Mouse (Mus musculus) liver, embryonic 11.5 days (tissue): ENCODE data around the gene Bptf. TPM values are rescaled to one million over a fixed set of nuclear protein-coding genes. Genes with fewer than 3 reads are reported as not detected.
A peak's percentile ranks its signal among the peaks of the same experiment; 100 is the strongest.
"Not testable (repeated sequence)": the region's sequence is repeated elsewhere in the genome, so short reads cannot be mapped to it uniquely, and the experiment has no call there.

Experiments
- ATAC-seq: fragments of 200-750 bp; cut with Nextera tagmentation; replicated peaks from 2 replicates; pipeline ENCODE4 v1.8.0; 2017; ENCODE audit warnings: moderate number of reproducible peaks, mild to moderate bottlenecking, moderate TSS enrichment, moderate library complexity; ENCODE audit not compliant: low FRiP score
- DNase-seq: peaks from one replicate; pipeline ENCODE4 v3.0.0-alpha.2; 2017; ENCODE audit warnings: low spot score
- H3K27ac ChIP-seq: fragments of 300-500 bp; sonication (generic); 2 replicates; pipeline ENCODE4 v1.5.1; 2014; ENCODE audit warnings: mild to moderate bottlenecking, low read depth, low read length, control low read depth
- H3K27me3 ChIP-seq: fragments of 300-500 bp; sonication (generic); replicated peaks from 2 replicates; pipeline ENCODE4 v1.6.1; 2014; ENCODE audit warnings: low read length, mixed read lengths; ENCODE audit not compliant: control insufficient read depth, insufficient read depth
- H3K36me3 ChIP-seq: fragments of 300-500 bp; sonication (generic); 2 replicates; pipeline ENCODE4 v1.6.1; 2014; ENCODE audit warnings: mild to moderate bottlenecking, low read length, moderate library complexity, mixed read lengths; ENCODE audit not compliant: control insufficient read depth, insufficient read depth
- H3K4me1 ChIP-seq: fragments of 300-500 bp; sonication (generic); replicated peaks from 2 replicates; pipeline ENCODE4 v1.6.1; 2014; ENCODE audit warnings: low read length, mixed read lengths; ENCODE audit not compliant: control insufficient read depth, insufficient read depth
- H3K4me2 ChIP-seq: fragments of 300-500 bp; sonication (generic); 2 replicates; pipeline ENCODE4 v1.6.1; 2014; ENCODE audit warnings: mild to moderate bottlenecking, control low read depth, moderate library complexity
- H3K4me3 ChIP-seq: fragments of 300-500 bp; sonication (generic); 2 replicates; pipeline ENCODE4 v1.5.1; 2014; ENCODE audit warnings: low read depth, low read length, control low read depth
- H3K9ac ChIP-seq: fragments of 300-500 bp; sonication (generic); 2 replicates; pipeline ENCODE4 v1.6.1; 2014; ENCODE audit warnings: low read depth, low read length, control low read depth
- H3K9me3 ChIP-seq: fragments of 300-500 bp; sonication (generic); 2 replicates; pipeline ENCODE4 v1.6.1; 2016; ENCODE audit warnings: low read length, inconsistent platforms, mixed read lengths; ENCODE audit not compliant: control insufficient read depth
- WGBS: fragments of 180-500 bp; shearing (Covaris S2); extraction: QIAGEN DNeasy Blood & Tissue Kit; methylation state at CpG from one replicate; pipeline ENCODE4 v1.1.7; 2014; 5-methylcytosine and 5-hydroxymethylcytosine counted together
- polyA plus RNA-seq: library from polyadenylated mRNA; unstranded; fragments of >200 nt; fragmentation: Nextera tagmentation; extraction: Ambion mirVana; gene quantifications from 2 replicates; pipeline ENCODE4 v1.2.1, GENCODE M21; 2014

Gene Bptf
- polyA plus RNA-seq, 1 experiment from 2014 or later: 27.9 TPM

DNA sequence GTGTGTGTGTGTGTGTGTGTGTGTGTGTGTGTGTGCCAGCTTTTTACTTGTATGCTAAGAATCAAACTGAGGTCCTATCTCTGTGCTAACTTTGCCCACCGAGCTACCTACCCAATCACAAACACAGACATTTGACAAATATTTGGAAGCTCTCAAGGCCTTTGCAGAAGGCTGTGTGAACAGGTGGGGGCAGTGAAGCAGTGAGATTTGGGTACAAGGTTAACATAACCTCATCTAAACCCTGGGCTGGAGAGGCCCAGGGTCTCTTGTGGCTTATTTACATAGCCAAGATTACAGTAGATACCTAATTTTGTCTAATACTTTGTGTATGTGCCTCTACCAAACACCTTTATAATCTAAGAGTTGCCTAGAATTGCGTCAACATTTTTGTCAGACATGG, 10.5 kb upstream of the Bptf start:
- 74% methylated on average over 2 of the region's 2 CpGs for WGBS
- no peak for ATAC-seq
- no peak for DNase-seq
- H3K36me3 ChIP-seq: no peaks in the 10 kb centered on the region
- no peaks in the 10 kb centered on the region for H3K4me1 ChIP-seq
- H3K4me2 ChIP-seq: no peak overlapping the region
- H3K9me3 ChIP-seq: no peaks in the 10 kb centered on the region
- H3K27ac ChIP-seq: no peak overlapping the region
- no peaks in the 10 kb centered on the region for H3K27me3 ChIP-seq
- H3K9ac ChIP-seq: no peak overlapping the region
- H3K4me3 ChIP-seq: no peak overlapping the region

DNA sequence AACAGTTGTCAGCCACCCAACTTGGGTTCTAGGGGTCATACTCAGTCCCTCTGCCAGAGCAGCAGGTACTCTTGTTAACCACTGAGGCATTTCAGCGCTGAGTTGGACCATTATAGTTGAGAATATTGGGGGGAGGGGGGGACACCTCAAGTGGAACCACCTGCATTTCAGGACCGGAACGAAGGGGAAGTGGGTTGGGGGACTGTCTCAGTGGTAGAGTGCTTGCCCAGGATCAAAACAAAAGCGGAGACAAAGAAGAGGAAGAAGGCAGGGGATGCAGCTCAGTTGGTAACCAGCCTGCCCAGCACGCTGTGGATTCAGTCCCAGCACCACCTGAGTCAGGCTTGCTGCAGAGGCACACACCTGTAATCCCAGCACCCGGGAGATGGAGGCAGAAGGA, 8.8 kb upstream of the Bptf start:
- Histone ChIP-seq H3K27me3 (no peaks in the 10 kb centered on the region), H3K4me3 (no peak overlapping the region), H3K9ac (no peak overlapping the region), H3K4me2 (no peak overlapping the region), H3K36me3 (no peaks in the 10 kb centered on the region), H3K9me3 (no peaks in the 10 kb centered on the region), H3K4me1 (no peaks in the 10 kb centered on the region), H3K27ac (0 out of 2 replicates have a peak overlapping the region, but pooled peaks have one; percentile 19)
- DNase-seq (no peak), ATAC-seq (no peak)
- 26% methylated on average over 6 of the region's 6 CpGs for whole genome bisulfite sequencing

DNA sequence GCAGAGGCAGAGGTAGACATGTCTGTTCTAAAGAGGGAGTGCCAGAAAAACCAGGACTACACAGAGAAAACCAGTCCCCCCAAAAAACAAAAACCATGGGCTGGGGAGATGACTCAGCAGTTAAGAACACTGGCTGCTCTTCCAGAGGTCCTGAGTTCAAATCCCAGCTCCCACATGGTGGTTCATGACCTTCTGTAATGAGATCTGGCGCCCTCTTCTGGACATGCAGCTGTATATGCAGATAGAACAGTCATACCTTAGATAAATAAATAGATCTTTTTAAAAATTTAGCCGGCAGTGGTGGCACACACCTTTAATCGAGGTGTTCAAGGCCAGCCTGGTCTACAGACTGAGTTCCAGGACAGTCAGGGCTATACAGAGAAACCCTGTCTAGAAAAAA, 6.7 kb upstream of the Bptf start:
- Histone ChIP-seq H3K36me3 (no peaks in the 10 kb centered on the region), H3K4me1 (no peaks in the 10 kb centered on the region), H3K4me3 (no peak overlapping the region), H3K4me2 (no peak overlapping the region), H3K27ac (no peak overlapping the region), H3K27me3 (no peaks in the 10 kb centered on the region), H3K9me3 (no peaks in the 10 kb centered on the region), H3K9ac (no peak overlapping the region)
- DNase-seq (no peak), ATAC-seq (no peak)
- WGBS: 58% methylated on average over 3 of the region's 3 CpGs

GRCm38 (mm10) chr11:107137593-107137992, 5.7 kb upstream of the Bptf start:
- H3K4me1 ChIP-seq: peaks cover under 1% of the 10 kb centered on the region; the same call in 1 of the 2 replicates
- no peaks in the 10 kb centered on the region for H3K27me3 ChIP-seq
- H3K4me3 ChIP-seq: no peak overlapping the region
- WGBS: 90% methylated on average over 6 of the region's 6 CpGs
- H3K27ac ChIP-seq: no peak overlapping the region
- H3K9ac ChIP-seq: no peak overlapping the region
- no peaks in the 10 kb centered on the region for H3K36me3 ChIP-seq
- DNase-seq (no peak), ATAC-seq (no peak)
- H3K4me2 ChIP-seq: no peak overlapping the region
- H3K9me3 ChIP-seq: no peaks in the 10 kb centered on the region

- H3K4me3 ChIP-seq, H3K27me3 ChIP-seq, ATAC-seq, H3K36me3 ChIP-seq, H3K9ac ChIP-seq, H3K4me2 ChIP-seq, H3K27ac ChIP-seq, H3K9me3 ChIP-seq, H3K4me1 ChIP-seq, DNase-seq: not testable (repeated sequence)
- 86% methylated on average over 10 of the region's 10 CpGs for WGBS
Measured at GRCm38 (mm10) chr11:107136458-107136857, 4.5 kb upstream of the Bptf start.

DNA sequence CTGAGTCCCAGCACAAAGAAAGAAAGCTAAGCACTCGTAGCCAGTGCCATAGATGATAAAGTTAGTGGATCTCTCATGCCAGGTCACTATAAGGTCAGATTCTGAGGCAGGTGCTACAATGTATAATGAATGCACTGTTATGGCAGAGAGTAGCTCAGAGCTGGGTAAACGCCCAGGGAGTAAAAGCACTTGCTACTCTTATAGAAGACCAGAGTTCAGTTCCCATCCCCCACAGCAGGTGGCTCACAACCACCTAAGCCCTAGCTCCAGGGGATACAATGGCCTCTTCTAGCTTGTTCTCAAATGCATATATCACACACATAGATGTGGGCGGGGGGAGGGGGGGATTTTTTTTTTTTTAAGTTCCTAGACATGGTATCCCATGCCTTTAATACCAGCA, 3.8 kb upstream of the Bptf start:
- DNase-seq (no peak), ATAC-seq (no peak)
- H3K9me3 ChIP-seq: no peaks in the 10 kb centered on the region

GRCm38 (mm10) chr11:107132426-107132825, 499 bp upstream of the Bptf start:
- DNase-seq: no peak
- Histone ChIP-seq H3K4me2 (peak overlapping the region; percentile 99), H3K27me3 (no peaks in the 10 kb centered on the region), H3K9me3 (no peaks in the 10 kb centered on the region), H3K4me1 (peaks cover 14% of the 10 kb centered on the region), H3K9ac (peak overlapping the region; percentile 98), H3K36me3 (no peaks in the 10 kb centered on the region), H3K4me3 (peak overlapping the region; percentile 95), H3K27ac (peak overlapping the region; percentile 98)
- ATAC-seq: 0 out of 2 replicates have a peak, but pooled peaks have one; percentile 29
- 1% methylated on average over 16 of the region's 16 CpGs for WGBS

More for the DNA sequence above, 3.8 kb upstream of the Bptf start:
- no peaks in the 10 kb centered on the region for H3K36me3 ChIP-seq
- WGBS: 58% methylated on average over 3 of the region's 3 CpGs
- H3K4me2 ChIP-seq: no peak overlapping the region
- H3K27ac ChIP-seq: no peak overlapping the region
- no peak overlapping the region for H3K9ac ChIP-seq
- H3K27me3 ChIP-seq: no peaks in the 10 kb centered on the region
- H3K4me3 ChIP-seq: no peak overlapping the region
- peaks cover 4% of the 10 kb centered on the region; the same call in 1 of the 2 replicates for H3K4me1 ChIP-seq

- DNase-seq: peak; percentile 79
- peak; percentile 48 for ATAC-seq
- Histone ChIP-seq H3K9me3 (no peaks in the 10 kb centered on the region), H3K9ac (peak overlapping the region; percentile 98), H3K27ac (peak overlapping the region; percentile 98), H3K4me2 (peak overlapping the region; percentile 86), H3K4me1 (peaks cover 17% of the 10 kb centered on the region), H3K4me3 (peak overlapping the region; percentile 95), H3K36me3 (no peaks in the 10 kb centered on the region), H3K27me3 (no peaks in the 10 kb centered on the region)
- under 1% methylated on average over 57 of the region's 65 CpGs for WGBS
Measured at GRCm38 (mm10) chr11:107130879-107131748, 813 bp downstream of the Bptf start.
